Mouse (Mus musculus) gastrocnemius, postnatal 14 days (tissue): Measurements from ENCODE around the gene Dhx58. TPM values are rescaled to one million over a fixed set of nuclear protein-coding genes. Genes with fewer than 3 reads are reported as not detected.
A peak's percentile ranks its signal among the peaks of the same experiment; 100 is the strongest.

Experiments used
- DNase-seq: peaks from one replicate; pipeline ENCODE4 v3.0.0; 2021; ENCODE audit warnings: mixed read lengths
- intact Hi-C: fragments of 180-260 bp; cut with DNase I; formaldehyde crosslinking; loops from one replicate; pipeline ENCODE4 v1.15.1; 2025; ENCODE audit warnings: low total_unique reads
- total RNA-seq, 2 experiments: library from RNA; stranded (reverse); gene quantifications; 2 replicates each; pipeline ENCODE4 v1.2.3; 2021

The Dhx58 gene
- total RNA-seq, 2 experiments from 2014 or later: 0.35 to 0.39 TPM

- no peak for DNase-seq
Measured at GRCm38 (mm10) chr11:100705095-100705747, 1.1 kb upstream of the Dhx58 start.

GRCm38 (mm10) chr11:100703366-100703765 lies 705 bp downstream of the Dhx58 start:
- intact Hi-C loops: loop anchor here (2.0 to 5.0 kb wide), 2 partner anchors 77 to 131 kb away; partner anchors contain the start of gene Cnp
- no peak for DNase-seq

More at GRCm38 (mm10) chr11:100705095-100705747, 1.1 kb upstream of the Dhx58 start:
- intact Hi-C loops: no loop called here

DNA sequence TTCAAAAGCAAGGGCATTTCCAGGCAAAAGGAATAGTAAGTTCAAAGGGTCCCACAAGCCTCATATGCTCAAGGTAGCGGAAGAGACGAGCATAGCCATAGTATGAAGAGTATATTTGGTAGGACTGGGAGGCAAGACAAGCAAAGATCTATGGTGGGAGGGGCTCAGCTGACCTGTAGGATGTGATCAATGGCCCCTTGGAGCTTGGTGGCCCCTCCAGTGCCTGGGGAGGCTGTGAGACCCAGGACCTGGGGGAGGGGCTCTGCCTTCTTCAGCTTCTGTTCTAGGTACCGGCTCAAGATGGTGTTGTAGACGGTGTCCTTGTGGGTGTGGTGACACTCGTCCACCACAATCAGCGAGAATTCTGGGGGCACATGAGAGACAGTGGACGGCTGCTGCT lies 1.2 kb downstream of the Dhx58 start:
- no peak for DNase-seq
- intact Hi-C loops: loop anchor here (2.0 to 5.0 kb wide), 2 partner anchors 76 to 131 kb away; partner anchors contain the start of gene Cnp

DNA sequence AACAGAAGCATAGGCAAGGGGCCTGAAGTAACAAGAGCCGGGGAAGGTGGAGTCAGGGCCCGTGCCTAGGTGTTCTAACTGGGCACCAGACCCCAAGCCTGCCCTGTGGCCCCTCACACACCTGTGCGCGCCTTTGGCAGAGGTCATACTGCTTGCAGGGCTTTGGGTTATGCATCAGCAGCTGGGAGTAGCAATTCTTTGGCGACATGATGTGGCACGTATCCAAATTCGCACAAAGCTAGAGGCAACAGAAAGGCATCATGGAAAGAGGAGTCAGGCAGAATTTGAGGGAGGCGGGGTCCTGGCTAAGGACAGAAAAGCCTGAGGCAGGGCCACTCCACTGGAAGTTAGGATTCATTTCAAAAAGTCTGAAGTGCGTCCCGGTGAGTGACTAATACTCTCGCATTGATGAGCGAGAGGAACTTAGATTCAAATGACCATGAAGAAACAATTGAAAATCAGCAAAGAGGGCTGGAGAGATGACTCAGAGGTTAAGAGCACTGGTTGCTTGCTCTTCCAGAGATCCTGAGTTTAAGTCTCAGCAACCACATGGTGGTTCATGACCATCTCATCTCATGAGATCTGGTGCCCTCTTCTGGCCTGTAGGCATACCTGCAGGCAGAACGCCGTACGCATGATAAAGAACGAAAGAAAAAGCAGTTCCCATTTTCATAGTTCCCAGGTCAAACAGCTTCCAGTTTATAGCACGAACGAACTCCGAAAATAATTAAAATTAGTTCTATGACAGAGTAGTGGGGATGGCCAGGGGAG lies 1.8 kb downstream of the Dhx58 start:
- DNase-seq: peak; percentile 55
- intact Hi-C loops: loop anchor here (2.0 to 5.0 kb wide), 2 partner anchors 75 to 130 kb away; partner anchors contain the start of gene Cnp

DNA sequence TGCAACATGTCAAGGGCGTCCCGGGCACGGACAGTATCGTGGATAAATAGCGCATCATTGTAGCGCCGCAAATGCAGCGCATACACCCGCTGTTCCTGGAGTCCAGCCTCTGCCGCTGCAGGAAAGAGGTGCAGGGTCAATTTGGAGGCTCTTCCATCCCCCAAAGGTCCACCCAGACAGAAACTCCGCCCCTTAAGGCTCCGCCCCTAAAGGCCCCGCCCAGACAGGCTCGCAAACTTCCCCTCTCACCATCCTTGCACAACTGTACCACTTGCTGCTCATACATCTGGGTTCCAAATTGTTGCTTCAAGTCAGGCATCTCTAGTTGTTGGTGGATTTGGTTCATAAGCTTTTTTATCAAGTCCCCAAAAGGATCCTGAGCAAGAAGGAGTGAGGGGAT lies 2.8 kb downstream of the Dhx58 start:
- peak; percentile 65 for DNase-seq
- intact Hi-C loops: loop anchor here (5.0 kb wide), 1 partner anchor 129 kb away; the partner anchor contains the start of gene Cnp

DNA sequence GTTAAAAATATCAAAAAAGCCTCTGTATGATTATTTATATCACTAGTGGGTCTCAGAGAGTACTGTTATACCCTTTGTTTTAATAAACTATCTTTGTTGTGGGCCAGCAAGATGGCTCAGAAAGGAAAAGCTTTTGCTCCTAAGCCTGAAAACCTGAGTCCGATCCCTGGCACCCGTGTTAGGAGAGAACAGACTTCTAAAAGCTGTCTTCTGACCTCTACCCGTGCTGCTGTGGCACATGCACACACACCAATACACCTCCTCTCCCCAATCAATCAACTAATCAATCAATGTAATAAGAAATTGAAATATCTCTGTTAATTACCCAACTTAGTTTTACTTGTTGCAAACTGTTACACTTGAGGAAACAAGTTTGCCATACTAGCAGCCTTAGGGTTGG lies 3.4 kb downstream of the Dhx58 start:
- intact Hi-C loops: loop anchor here (5.0 kb wide), 1 partner anchor 128 kb away; the partner anchor contains the start of gene Cnp
- no peak for DNase-seq

DNA sequence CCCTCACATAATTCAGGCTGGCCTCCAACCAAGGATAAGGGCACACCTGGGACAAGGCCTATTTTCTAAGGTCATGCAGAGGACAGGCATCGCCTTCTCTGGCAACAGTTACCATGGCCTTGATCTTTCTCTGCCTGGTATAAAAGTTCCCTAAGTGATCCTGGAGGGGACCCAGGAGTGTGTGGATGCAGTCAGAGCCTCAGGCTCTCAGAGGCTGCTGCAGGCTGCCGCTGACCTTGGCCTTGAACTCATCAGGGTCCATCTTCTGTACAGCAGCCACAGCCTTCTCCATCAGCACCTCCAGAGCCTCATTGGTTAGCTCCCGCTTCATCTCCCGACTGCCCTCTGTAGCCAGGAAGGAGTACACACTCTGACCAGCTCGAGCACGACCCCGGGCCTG lies 6.2 kb downstream of the Dhx58 start:
- DNase-seq: no peak
- intact Hi-C loops: loop anchor here (2.0 kb wide), 1 partner anchor 67 kb away; no protein-coding TSS in a partner anchor

DNA sequence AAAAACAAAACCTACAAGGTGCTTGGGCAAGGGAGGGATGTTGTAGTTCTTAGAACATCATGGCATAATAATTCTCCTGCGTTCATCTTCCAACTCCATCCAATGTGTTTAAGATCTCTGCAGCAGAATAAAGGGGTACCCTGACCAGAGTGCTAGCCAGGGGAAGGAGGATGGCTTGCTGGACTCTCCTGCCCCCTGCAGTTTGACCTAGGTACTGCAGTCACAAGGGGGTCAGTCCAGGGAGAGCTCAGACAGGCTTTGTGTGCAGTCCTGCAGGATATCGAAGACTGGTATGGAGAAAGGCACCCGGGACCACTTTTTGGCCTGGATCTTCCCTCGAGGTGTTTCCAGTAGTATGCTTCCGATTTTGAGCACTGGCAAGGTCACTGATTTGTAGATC lies 9.1 kb downstream of the Dhx58 start:
- DNase-seq: peak; percentile 78

GRCm38 (mm10) chr11:100693154-100693553 lies 10.9 kb downstream of the Dhx58 start:
- intact Hi-C loops: no loop called here
- DNase-seq: no peak

More for the DNA sequence above, 9.1 kb downstream of the Dhx58 start:
- intact Hi-C loops: no loop called here

DNA sequence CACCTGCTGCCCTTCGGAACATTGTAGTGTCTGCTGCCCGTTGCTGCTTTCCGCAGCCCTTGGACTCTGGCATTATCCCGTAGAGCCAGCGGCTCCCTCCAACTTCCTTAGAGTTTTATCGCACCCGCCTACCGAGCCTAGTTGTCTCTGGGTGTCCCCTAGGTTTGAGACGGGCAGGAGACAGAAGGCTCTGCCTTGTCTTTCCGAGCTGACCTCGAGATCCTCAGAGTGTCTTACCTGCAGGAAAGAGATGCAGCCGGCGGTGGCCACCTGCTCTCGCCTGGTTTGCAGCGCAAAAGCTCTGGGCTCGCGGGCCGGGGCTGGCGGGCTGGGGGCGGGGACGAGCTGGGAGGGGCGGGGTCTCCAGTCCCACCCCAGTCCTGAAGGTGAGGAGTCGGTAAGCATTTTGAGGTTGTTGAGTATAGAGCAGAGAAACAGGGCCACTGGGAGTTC lies 11.9 kb downstream of the Dhx58 start, which contains the start of gene Zfp385c:
TSS of gene Zfp385c (minus strand) at position 292 of the 453 bp plus-strand sequence.
- intact Hi-C loops: no loop called here

GRCm38 (mm10) chr11:100690389-100690788 lies 13.7 kb downstream of the Dhx58 start:
- DNase-seq: no peak
- intact Hi-C loops: no loop called here

More for the DNA sequence above, 11.9 kb downstream of the Dhx58 start, which contains the start of gene Zfp385c:
- no peak for DNase-seq

GRCm38 (mm10) chr11:100688443-100688842 lies 15.6 kb downstream of the Dhx58 start:
- no peak for DNase-seq
- intact Hi-C loops: no loop called here

- intact Hi-C loops: no loop called here
- DNase-seq: no peak
Measured at GRCm38 (mm10) chr11:100687265-100687664, 16.8 kb downstream of the Dhx58 start.

DNA sequence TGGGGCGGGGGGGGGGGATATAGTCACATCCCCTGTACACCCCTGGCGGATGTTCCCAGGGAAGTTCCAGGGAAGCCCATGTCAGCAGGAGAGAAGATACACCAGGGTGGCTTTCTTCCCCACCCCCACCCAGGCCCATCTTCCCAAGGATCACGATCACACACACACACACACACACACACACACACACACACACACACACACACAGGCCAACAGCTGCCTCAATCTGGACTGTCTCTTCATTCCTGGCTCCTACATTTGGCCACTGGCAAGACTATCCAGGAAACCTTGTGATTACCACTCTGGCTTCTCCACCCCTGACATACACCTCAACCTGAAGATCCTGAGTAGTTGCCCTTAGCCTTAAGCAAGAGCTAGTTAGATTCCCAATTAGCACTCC lies 18.7 kb downstream of the Dhx58 start:
- no peak for DNase-seq
- intact Hi-C loops: no loop called here

DNA sequence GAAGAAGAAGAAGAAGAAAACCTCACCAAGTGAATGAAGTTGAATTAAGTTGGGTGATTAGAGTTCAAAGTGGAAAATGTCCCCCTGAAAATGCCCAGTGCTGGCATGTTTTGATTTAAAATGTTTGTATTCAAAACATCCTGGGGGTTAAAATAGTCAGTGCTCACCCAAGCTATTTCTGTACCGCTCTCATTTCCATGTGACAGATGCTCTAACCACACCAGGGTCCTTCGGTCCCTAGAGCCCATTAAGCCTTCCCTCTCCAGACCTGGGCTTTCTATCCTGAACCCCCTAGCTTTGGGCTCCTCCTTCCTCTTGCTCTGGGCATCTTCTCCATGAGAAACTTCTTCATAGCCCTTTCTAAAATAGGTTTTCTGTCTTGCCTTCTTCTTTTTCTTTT lies 20.0 kb downstream of the Dhx58 start:
- intact Hi-C loops: no loop called here
- DNase-seq: no peak

- intact Hi-C loops: no loop called here
- no peak for DNase-seq
Measured at GRCm38 (mm10) chr11:100682526-100682925, 21.5 kb downstream of the Dhx58 start.

DNA sequence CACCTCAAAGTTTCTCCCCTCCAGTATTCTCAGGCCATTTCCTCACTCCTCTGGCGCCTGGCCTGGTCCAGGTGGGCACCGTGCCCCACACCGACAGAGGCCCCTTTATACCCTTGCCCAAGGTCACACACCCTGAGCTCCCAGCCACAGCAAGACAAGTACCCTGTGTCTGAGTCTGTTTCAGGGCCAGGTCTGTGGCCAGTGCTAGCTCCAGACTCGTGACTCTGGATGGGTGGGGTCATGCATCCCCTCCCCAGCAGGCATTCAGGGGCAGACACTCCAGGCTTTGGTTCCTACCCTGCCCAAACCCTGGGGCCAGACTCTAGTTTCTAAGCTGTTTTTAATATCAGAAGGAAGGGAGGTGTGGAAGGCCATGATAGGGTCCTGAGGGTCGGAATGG lies 22.2 kb downstream of the Dhx58 start:
- intact Hi-C loops: no loop called here

DNA sequence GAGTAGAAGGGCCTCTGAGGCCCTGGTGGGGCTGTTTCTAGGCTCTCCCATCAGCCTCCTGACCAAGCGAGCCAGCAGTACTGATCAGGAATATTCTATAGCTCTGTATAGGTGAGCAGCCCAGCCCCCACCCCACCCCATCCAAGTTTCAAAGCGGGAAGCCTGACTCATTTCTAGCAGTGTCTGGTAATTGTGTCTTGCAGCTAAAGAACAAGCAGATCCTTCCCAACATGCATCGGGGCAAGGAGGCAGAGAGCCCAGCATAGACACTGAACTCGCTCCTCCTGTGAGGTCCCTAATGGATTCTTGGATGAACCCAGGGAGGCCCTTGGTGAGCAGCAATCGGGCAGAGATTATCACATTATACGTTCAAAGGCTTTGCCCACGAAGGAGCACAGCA lies 26.3 kb downstream of the Dhx58 start:
- intact Hi-C loops: no loop called here
- DNase-seq: no peak

More for the DNA sequence above, 22.2 kb downstream of the Dhx58 start:
- DNase-seq: no peak

DNA sequence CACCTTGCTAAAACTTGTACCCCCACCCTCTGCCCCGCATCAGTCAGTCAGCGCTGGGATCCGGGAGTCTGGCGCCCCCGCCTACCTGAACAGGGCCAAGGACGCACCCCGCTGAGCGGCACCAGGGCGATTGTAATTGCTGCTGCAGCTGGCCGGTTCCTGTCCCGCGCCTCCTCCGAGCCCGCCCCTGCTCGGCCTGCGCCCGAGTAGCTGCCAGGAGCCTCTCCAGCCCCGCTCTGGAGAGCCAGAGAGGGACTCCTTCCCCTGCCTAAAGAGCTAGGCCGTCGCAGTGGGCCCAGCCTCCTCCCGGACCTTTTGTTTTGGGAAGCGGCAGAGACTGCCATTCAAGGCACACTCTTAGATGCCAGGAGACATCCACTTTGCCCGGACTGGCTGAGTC lies 30.9 kb downstream of the Dhx58 start:
- intact Hi-C loops: no loop called here
- peak; percentile 84 for DNase-seq

DNA sequence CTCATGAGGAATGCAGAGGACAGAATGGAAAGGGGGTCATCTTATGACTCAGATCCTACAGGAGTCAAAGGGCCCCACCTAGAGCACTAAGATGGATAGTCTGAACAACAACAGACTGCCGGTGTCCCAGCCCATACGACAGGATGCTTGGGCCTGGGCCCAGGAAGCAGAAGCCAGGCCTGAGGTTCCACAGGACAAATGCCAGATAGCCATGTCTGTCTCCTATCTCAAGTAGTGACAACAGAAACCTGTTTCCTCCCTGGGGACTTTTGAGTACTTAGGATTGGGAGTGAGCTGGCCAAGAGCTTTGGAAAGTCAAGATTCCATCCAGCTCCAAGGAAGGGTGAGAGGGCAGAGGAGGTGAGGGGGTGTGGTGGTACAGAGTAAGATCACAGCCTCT lies 32.1 kb downstream of the Dhx58 start:
- no peak for DNase-seq
- intact Hi-C loops: no loop called here
